Mouse (Mus musculus): Measurements from ENCODE around the gene Sap30. TPM values are rescaled to one million over a fixed set of nuclear protein-coding genes. Genes with fewer than 3 reads are reported as not detected.

Sap30 gene
- total and polyA plus RNA-seq, 3 experiments, result 8.9 to 13.7 (median 13.3) TPM

DNA sequence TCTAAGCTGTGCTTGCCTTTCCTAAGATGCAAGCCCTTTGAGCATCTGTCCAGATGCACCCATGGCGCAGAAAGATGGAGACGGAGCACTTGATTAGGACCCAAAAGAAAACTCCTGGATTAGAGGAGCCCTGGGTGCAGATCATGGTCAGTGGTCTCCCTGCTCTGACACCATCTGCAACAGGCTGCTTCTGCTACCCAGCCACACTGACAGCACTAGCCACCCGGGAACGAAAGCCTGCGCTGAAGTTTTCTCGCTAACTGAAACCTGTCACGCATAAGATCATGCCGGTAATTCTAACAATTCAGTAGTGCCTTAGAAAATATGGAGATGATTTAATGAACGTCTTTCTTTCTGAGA is 51.2 kb downstream of the Sap30 start:
- no peak for DNase-seq

DNA sequence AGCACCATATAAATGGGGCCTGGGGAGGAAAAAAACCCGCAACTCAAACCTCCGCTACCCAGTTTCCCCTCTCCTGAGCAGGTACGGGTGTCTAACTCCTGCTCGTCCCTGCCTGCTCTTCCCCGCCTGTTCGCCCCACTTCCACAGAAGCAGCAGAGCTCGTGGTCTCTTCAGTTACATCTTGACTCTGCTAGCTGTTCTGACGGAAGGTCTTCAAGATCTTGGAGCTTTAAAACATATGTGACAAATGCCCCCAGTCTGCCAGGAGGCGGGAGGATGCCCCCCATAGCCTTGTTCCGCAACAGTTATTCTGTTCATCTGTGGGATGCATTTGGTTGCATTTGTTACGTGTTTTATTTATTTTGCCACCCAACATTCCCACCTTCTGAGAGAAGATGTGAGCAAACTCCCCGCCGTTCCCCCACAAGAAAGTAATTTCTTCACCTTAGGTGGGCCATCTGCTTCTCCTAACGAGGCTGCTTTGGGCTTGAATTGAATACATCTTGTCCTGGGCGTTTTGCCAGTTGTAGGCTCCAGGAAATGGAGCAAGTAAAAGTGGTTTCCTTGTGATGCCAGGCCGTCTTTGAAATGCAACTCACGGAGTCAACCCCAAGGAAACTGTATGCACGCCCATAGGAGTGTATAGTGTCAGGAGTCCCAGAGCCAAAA is 51.8 kb downstream of the Sap30 start:
- DNase-seq, result no peak

GRCm38 (mm10) chr8:57432802-57433201 is 54.9 kb downstream of the Sap30 start:
- no peak for DNase-seq

Other genes starting within 250 kb of the Sap30 start
- gene Hand2, start 166.9 kb downstream of the Sap30 start, total RNA-seq (2021), result 10 to 100 TPM; 30.6 to 56.3 TPM
- 46.9 and 76.2 TPM in 2 replicates for gene Hand2, start 166.9 kb downstream of the Sap30 start, polyA plus RNA-seq (2012; rRNA removed)
- under 1 TPM in 1 of 2 experiments, not detected in 1; 0.45 TPM for gene Scrg1, start 31.9 kb downstream of the Sap30 start, total RNA-seq (2021)
- gene Scrg1, start 31.9 kb downstream of the Sap30 start, polyA plus RNA-seq (2012; rRNA removed), result 0.22 TPM in 1 of 2 replicates, not detected in the other
- 10 to 100 TPM in 1 of 2 experiments, 1 to 10 TPM in 1; 5.6 to 14.2 TPM for gene Hmgb2, start 24.0 kb upstream of the Sap30 start, total RNA-seq (2021)
- 1.8 and 2.1 TPM in 2 replicates for gene Hmgb2, start 24.0 kb upstream of the Sap30 start, polyA plus RNA-seq (2012; rRNA removed)
- gene Galnt7, start 165.2 kb upstream of the Sap30 start, total RNA-seq (2021), result 10 to 100 TPM; 11.0 to 12.6 TPM
- gene Galnt7, start 165.2 kb upstream of the Sap30 start, polyA plus RNA-seq (2012; rRNA removed), result 0.84 and 0.95 TPM in 2 replicates